Mouse (Mus musculus): Measurements from ENCODE around the gene Aldh18a1.
A peak's percentile ranks its signal among the peaks of the same experiment; 100 is the strongest.
"Not testable (repeated sequence)": the region's sequence is repeated elsewhere in the genome, so short reads cannot be mapped to it uniquely, and the experiment has no call there.

The Aldh18a1 gene

DNA sequence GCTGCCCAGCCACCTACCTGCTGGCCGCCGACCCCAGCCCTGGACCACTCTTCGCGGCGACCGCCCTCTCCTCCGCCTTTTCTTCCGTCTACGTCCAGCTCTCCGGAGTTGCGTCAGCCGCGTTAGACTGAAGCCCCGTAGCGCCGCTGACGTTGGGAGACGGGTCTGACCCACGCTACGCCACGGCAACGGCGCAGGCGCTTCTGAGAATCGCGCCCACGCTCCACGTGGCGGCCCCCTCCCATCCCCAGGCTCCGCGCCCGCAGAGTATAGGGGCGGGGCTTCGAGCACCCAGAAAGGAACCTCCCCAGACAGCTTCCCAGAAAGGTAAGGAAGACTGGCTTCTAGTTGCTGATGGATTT, at the start of gene Aldh18a1:
Gene Aldh18a1 (minus strand): TSS at position 171 of the 362 bp plus-strand sequence.
- DNase-seq (ENCODE audit: low read depth), result peak; percentile 90

DNA sequence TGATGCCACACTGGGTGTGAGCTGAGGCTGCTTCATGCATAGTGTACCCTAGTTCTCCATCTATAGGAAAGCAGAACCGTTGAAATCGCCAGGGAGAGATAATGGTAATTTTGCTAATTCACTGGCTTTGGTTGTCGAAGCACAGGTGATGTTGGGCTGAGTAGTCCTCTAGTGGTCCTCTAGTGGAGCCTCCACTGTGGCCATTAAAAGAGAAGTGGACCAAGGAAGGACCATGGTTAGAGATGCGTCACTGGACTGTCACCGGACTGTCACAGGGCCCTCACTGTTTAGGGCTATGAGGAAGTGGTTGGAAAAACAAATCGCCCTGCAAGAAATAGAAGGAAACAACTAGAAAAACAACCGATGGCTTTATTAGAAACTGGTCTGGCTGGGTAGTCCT, 49.3 kb upstream of the Aldh18a1 start:
- DNase-seq (ENCODE audit: low read depth), result no peak

DNA sequence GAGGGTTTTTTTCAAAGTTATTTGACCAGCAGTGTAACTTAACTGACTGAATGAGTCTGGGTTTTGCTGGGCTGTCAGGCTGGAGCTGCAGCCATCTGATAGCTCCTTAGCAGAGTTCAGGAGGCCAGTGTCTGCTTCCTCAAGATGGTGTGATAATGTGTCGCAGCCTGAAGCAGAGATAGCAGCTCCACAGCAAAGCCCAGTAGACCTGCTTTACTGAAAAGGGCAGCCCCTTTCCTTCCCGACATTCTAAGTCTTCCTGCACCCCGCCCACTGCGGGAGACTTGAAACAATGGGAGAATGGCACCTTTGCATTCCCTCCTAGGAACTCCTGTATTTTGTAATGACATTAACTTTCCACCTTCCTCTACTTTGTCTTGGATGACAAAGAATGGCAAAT, 48.8 kb upstream of the Aldh18a1 start:
- peak; percentile 16 for DNase-seq (ENCODE audit: low read depth)

DNA sequence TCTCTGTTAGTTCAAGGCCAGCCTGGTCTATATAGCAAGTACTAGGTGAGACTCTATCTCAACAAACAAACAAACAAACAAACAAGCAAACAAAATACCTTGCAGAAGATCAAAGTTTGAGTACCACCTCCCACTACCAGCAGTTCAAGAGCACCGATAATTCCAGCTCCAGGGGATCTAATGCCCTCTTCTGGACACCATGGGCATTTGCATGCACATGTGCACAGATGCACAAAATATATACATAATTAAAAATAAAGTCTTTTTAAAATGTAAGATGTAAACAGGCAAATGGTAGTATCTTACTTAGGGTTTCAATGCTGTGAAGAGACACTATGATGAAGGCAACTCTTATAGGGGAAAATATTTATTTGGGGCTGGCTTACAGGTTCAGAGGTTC, 44.9 kb upstream of the Aldh18a1 start:
- no peak for DNase-seq (ENCODE audit: low read depth)

DNA sequence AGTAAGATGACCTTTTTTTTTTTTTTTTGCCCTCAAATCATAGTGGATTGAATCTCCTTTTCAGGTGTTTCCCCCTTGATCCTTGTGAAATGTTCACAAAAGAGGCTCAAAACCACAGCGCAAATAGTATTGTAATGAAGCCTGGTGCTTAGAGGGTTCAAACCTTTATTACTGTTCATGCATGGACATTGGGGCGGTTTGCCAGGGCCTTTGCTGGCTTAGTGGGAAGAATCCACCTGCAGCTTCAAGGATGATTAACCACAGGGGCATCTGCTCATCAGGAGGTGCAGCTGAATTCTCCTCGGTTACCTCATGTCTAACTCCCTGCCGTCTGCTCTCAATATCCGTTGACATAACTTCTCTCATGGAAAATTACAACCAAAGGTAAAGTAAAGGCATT, 44.4 kb upstream of the Aldh18a1 start:
- DNase-seq (ENCODE audit: low read depth), result no peak

DNA sequence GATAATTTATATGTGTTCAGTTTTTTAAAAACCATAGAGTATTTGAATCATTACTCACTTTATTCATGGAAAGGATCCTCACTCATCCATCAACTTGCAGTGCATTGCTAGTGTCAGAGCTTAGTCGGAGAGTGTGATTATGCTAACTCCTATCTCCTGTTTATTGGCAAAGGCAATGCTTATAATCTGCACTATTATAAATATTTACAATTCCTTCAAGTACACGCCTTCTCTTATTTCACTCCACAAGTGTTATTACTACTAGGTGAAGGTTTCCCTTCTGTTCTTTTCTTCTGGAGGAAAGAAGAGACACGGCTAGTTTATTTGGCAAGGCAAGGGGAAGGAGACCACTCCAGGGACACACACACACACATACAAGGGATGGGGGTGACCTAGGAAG, 43.9 kb upstream of the Aldh18a1 start:
- no peak for DNase-seq (ENCODE audit: low read depth)

DNA sequence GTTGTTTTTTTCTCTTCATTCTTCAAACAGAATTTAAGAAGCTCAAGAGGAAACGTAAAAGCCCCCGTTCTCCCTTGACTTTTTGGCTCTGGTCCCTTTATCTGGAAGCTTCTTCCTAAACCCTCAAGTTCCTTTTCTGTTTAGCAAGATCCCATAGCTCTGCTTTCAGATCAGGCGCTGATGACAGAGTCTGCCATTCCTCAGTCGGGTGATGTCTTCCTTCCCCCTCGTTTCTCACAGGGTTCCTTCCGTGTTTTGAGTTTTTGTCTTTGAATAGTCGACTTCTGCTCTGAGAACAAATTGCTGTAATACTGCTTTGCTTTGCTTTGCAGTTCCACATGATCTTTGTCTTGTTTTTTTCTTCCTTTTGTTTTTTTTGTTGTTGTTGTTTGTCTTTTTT, 42.3 kb upstream of the Aldh18a1 start:
- DNase-seq (ENCODE audit: low read depth), result no peak

DNA sequence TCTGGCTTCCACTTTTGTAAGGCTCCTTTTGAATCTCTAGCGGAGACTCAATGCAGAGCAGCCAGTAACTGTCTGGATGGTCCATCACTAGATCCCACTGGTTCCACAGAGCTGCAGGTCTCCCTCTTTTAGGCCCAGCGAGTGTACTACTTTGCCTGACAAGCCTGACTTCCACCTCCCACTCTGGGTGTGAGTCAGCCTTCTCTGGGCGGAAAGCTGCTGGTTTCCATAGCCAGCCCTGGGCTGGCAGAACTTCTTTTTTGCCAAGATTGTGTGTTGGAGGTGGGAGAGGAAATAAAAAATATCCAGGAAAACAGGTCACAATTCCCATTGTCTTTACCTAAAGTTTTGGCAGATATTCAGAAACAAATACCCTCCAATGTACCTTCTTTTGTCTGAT, 41.8 kb upstream of the Aldh18a1 start:
- DNase-seq (ENCODE audit: low read depth), result no peak

DNA sequence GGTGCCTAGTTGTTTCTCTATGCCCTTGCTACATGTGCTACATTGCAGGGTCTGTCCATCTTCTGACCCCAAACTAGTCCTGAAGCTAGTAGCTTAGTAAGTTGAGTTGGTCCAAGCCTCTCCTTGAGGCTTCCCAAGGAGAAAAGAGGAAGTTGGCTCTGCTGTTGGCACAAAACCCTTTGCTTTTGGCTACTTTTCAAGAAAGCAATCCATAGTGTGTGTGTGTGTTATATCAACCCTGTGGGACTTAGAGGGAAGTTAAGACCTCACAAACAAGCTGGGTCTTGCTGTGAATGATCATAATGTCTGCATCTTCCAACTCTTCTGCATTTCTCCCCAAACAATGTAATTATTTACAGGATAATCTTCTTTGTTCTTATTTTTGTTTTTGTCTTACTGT, 40.7 kb upstream of the Aldh18a1 start:
- DNase-seq (ENCODE audit: low read depth), result no peak

DNA sequence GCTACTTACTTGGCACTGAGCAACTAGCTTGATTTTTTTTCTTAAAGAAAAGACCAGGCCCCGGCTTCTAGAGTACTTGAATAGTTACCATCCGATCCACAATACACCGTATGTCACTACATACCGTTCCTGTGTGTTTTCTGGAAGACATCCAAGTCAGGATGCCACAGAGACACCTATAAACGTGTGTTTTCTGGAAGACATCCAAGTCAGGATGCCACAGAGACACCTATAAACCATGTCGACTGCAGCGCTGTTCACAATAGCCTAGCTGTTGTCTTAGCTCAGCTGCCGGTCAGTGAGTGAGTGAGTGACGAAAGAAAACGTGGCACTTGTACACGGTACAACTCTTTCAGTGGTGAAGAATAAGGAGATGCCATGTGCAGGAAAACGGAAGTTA, 37.7 kb upstream of the Aldh18a1 start:
- no peak for DNase-seq (ENCODE audit: low read depth)

DNA sequence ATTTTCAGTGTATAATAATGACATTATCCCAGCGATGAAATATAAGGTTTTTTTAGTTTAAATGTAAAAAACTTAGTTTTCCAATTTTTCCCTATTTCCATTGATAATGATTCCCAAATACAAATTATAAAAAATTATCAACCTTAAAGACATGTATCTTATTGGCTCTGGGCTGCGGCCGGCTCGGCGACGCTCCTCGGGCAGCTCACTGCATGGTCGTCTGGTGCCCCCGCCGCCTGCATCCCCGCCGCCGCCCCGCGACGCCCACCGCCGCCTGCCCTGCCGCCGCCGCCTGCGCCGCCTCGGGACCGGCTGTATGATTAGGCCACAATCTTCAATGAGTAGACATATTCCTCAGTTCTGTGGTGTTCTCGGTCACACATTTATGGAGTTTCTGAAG, 33.4 kb upstream of the Aldh18a1 start:
- DNase-seq (ENCODE audit: low read depth), result not testable (repeated sequence)

DNA sequence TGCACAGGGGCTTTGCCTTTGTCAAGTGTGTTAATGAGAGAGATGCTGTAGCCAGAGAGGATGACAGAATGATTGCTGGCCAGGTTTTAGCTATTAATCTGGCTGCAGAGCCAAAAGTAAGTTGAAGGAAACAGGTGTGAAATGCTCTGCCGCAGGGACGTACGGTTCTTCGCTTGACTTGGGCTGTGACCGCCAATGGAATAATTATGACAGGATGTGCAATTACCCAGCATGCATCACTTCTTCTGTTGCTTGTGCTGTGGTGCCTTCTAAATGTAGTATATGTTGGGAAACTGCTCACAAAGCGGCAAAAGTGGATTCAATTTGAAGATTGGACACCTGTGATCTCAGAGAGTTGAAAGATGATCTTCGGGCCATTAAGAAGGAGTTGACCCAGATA, 27.8 kb upstream of the Aldh18a1 start:
- DNase-seq (ENCODE audit: low read depth), result no peak

DNA sequence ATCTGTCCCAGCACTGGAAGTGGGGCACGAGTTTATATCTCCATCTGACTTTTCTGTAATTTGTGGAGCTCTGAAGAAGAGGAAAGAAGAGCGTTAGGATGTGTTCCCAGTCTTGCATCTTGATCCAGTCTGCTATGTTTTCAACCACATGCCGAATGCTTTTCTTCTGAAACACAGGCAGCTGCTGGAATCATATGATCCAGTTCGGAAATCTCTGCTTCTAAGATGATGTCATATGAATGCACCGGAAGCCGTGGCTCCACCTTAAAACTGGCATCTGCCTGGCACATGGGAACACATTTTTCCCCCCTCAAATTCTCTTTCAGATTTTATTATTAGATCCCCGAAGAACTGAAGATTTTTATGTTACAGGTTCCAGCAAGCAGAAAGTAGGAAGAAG, 26.5 kb upstream of the Aldh18a1 start:
- DNase-seq (ENCODE audit: low read depth), result no peak

DNA sequence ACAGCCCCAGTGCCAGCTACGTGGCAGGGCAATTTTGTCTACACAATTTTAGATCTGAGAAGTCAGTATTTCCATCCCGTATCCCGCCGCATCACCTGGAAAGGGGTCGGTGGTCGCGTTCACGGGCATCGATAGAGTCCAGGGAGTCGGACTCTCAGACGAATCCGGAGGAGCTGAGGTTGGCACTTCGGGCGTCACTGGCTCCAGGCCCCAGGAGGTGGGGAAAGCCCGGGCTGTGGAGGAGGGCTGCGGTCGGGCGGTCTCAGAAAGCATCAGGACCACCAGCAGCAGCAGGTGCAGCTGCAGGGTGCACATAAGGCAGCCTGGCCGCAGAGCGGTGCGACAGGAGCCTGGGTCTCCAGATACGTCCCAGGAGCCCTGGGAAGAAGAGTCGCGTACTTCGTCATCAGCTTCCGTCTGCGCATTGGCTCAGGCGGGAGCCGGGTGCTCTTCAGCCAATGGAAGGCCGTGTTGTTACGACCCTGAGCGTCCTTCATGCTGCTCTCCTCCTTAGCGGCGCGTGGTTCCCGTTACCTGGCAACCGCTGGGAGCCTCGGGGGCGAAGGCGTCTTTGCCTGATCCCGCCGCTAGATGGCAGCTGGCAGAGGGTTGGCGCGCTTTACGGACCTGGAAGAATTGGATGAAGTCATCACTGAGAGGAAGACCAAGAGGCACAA, 23.7 kb upstream of the Aldh18a1 start, which contains the start of the genes Tctn3 and Entpd1:
Gene Tctn3 (minus strand): TSS at position 404 of the 677 bp plus-strand sequence.
Gene Entpd1 (plus strand): TSS at position 537 of the 677 bp plus-strand sequence.
- DNase-seq (ENCODE audit: low read depth), result peak; percentile 94

DNA sequence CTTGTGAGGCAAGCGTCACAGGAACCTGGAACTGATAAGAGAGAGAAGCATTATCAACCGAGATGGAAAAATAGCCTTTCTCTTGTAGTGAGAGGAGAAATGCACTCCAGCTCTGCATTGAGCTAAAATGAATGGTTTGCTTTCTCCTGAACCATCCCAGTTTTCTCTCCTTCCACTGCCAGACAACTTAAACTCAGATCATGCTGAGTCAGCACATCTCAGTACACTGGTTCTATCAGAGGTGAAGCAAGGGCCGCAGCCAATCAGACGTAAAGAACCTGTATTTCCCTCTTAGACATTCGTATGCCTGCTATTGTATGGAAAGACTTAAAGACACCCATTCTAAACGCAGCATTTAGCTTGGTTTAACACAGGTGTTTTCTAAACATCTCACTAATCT, 19.4 kb upstream of the Aldh18a1 start:
- DNase-seq (ENCODE audit: low read depth), result no peak

DNA sequence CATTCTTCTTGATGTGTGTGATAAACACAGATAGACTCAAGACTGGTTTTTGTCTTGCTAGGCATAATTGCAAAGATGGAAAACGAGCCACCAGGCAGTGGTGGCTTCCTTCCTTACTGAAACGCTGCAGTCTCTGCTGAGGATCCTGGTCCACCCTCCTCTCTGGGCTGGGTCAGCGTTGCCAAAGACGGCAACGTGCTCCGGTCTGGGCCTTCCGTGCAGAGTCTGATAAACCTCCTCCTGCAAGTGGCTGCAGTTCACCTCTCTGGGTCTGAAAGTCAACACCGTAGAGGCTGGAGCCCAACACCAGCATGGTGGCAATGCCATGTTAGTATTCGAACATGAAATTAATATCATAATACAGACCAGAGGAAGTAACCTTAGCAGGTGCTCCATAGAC, 16.9 kb upstream of the Aldh18a1 start:
- DNase-seq (ENCODE audit: low read depth), result no peak

DNA sequence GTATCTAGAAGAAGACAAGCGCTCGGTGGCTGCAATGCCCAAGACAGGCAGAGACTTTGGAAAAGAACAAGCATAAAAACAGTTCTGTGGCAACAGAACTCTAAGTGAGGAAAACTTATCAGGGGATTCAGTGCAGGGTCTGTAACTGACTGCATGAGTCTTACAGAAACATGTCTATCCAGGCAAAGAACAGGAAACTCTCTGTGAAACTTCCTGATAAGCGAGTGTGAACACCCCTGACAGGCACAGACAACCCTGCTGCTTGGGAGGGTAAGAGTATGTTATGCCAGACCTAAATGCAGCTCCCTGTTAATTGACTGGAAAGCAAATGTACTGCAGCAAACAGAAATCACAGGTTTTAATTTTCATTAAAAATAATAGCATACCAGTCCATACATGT, 13.6 kb upstream of the Aldh18a1 start:
- DNase-seq (ENCODE audit: low read depth), result no peak

DNA sequence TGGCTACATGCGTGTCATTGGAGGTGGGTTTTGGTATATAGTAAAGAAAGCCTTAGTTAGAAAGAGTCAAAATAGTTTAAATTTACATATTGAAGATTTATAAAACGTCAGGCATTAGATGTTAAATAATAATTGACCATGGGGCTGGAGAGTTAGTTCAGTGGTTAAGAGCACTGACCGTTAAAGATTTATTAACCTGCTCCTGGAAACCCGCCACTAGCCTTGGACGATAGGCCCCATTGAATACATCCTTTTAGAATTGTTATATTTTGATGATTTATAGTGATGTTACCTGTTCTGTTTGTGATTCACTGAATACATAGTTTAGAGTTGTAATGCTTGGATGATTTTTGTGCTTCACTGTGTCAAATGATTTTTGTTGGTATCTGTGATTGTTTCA, 12.6 kb upstream of the Aldh18a1 start:
- DNase-seq (ENCODE audit: low read depth), result not testable (repeated sequence)

DNA sequence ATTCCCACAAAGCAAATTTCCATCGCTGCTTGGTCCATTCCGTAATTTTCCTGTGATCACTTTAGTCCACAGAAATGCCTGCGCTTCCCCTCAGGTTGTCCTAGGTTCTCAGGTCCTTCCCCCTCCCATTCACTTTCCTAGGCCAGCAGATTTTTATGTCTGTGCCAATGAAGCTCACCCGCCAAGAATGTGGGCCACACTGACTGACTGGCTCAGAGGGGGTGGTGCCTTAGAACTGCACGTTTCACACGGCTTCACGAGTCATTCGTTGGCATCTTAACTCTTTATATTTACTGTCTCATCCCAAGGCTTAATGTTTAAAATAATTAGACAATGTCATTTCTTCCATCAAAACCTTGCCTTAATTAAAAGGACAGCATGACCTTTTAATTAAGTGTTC, 7.6 kb upstream of the Aldh18a1 start:
- no peak for DNase-seq (ENCODE audit: low read depth)

DNA sequence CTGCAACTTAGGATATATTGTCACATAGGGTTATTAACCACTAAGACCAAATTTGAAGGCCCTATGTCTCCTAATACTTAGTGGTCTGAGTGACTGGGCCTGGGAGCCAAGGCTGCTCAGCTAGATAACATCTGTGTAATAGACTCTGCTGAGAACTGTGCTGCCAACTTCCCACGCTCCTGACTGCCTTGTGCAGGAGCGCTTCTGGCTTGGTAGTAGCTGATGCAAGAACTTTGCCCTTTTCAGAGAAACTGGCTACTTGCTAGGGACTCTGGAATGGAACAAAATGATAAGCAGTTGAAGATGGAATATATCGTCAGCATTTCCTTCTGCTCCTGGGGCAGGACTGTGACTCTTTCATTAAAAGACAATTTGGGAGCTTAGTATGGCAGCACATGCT, 7.0 kb upstream of the Aldh18a1 start:
- DNase-seq (ENCODE audit: low read depth), result no peak

DNA sequence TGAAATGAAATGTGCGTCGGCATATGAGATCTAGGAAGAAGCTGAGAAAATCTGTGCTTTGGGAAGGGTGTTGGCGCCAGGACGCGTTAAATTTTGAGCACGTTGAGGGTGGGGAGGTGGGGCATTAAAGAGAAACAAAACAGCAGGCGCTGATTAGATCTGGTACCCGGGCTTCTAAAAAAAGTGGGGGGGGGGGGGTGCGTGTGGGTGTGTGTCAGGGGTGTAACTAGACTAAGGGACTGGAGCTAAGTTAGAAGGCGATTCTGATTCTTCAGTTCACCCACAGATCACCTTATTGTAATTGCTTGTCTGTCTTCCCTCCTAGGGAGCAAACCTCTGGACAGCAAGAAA, 1.2 kb upstream of the Aldh18a1 start:
- DNase-seq (ENCODE audit: low read depth), result no peak

DNA sequence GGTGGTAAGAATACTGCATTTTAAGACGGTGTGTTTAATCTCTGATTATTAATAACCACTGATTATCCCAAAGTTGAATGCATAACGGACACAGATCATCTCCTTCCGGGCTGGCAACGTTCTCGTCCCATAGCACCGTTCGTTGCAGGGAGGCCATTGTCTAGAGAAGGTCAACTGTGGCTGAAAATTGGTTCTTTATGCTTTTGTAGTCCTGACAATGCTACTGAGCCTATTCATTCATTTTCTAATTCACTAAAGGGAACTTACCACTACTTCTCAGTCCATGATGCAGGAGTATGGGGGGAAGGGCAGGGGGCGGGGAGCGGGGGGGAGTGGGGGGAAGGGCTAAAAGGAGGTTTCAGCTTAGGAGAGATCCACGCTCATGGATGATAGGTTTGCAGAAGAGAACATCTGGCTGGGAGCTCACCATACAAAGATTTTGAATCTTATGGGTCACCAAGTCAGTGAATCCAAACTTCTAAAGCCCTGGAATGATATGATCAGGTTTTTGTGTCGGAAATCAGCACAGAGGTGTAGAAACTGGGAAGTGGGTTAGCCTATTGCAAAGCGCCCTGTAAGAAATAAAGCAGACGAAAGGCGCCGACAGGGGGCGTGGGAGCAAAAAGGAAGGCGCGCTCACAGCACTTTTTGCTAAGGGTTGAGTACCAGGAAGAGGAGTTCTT, 725 bp upstream of the Aldh18a1 start:
- peak; percentile 98 for DNase-seq (ENCODE audit: low read depth)

DNA sequence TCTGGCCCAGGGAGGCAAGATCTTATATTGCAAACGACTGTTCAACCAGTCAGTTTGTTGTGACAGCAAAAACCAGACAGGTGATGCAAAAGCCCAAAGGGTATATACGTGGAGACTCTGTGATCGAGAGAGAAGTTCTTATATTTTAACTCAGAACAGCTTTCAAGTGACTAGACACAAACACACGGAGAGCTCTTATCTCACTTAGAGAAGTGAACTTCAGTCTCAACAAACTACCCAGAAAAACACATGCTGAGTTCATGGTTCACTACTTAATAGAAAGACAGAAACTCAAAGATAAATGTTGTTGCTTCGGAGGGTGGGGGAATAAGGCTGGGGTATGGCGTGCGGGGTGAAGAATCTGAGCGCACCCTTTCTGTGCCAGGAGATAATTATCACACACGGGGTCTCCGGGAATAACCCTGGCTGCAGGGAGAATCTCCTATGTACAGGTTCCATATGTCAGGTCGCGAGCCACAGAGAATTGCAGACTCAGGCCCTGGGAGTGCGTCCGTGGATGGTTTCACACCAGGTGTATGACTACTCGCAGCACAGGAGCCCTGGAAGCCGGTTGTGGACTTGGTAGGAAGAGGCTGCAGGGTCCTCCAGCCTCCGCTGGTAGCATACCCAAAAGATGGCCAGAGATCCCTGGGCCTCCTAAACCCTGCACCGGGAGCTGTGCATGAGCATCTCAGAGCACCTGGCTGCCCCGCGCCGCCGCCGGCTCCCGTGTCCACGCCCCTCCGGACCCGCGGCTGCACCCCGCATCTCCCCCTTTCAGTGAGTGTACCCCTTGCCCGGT, 571 bp downstream of the Aldh18a1 start:
- DNase-seq (ENCODE audit: low read depth), result peak; percentile 38

Measured in c-Kit-positive CD71-positive TER-119-negative erythroid progenitor cells, embryonic 14.5 days (primary cell).